Comparison of ENCODE assay signal across 8 mouse cellular contexts in genomic region chr9:21152715-21153114, GRCm38 (mm10). TPM values are rescaled to one million over a fixed set of nuclear protein-coding genes. Genes with fewer than 3 reads are reported as not detected.
DNase-seq lines count a peak whose midpoint lies in the region; ATAC-seq and TF ChIP-seq lines count a peak whose summit lies in the region.

No protein-coding gene starts in this region.

- peak overlapping the region; percentile 42 for H3K4me3 ChIP-seq in limb, embryonic 14.5 days (replicated peaks; ENCODE audit: low read length)
- H3K4me3 ChIP-seq in midbrain, embryonic 13.5 days (replicated peaks) = no peak overlapping the region
- H3K4me3 ChIP-seq in stomach, postnatal 0 days (ENCODE audit: low read depth, low read length) = peak overlapping the region; percentile 34; the same call in 1 of the 2 replicates

- H3K4me1 ChIP-seq in limb, embryonic 14.5 days (ENCODE audit: control insufficient read depth, insufficient read depth, low read length) = peaks cover 16% of the 10 kb centered on the region
- peaks cover 34% of the 10 kb centered on the region for H3K4me1 ChIP-seq in midbrain, embryonic 13.5 days (replicated peaks)
- H3K4me1 ChIP-seq in stomach, postnatal 0 days (replicated peaks; ENCODE audit: control insufficient read depth, insufficient read depth) = peaks cover 5% of the 10 kb centered on the region; the same call in 1 of the 2 replicates

- peak overlapping the region; percentile 35; the same call in 1 of the 2 replicates for H3K9ac ChIP-seq in limb, embryonic 14.5 days (ENCODE audit: low read depth, low read length, severe bottlenecking)
- H3K9ac ChIP-seq in midbrain, embryonic 13.5 days (replicated peaks) = no peak overlapping the region
- H3K9ac ChIP-seq in stomach, postnatal 0 days (ENCODE audit: low read length) = no peak overlapping the region; the same call in 1 of the 2 replicates

- no peak for TF ChIP-seq EP300 in stomach, postnatal 0 days (optimal IDR thresholded peaks at IDR 0.05)

- peak overlapping the region; percentile 84 for H3K4me2 ChIP-seq in limb, embryonic 14.5 days (replicated peaks; ENCODE audit: low read depth, low read length, severe bottlenecking)
- peak overlapping the region; percentile 42 for H3K4me2 ChIP-seq in midbrain, embryonic 13.5 days (replicated peaks)
- peak overlapping the region; percentile 75 for H3K4me2 ChIP-seq in stomach, postnatal 0 days (replicated peaks; ENCODE audit: low read depth)

- peak; percentile 90 for TF ChIP-seq CTCF in stomach, postnatal 0 days (IDR thresholded peaks at IDR 0.05; ENCODE audit: low read depth)

- 2% methylated on average over 11 of the region's 11 CpGs for WGBS in limb, embryonic 14.5 days
- WGBS in midbrain, embryonic 13.5 days = 3% methylated on average over 11 of the region's 11 CpGs
- WGBS in stomach, postnatal 0 days = under 1% methylated on average over 11 of the region's 11 CpGs

- no peaks in the 10 kb centered on the region for H3K27me3 ChIP-seq in limb, embryonic 14.5 days (ENCODE audit: control insufficient read depth, insufficient read depth, low read length)
- peaks cover 15% of the 10 kb centered on the region for H3K27me3 ChIP-seq in midbrain, embryonic 13.5 days
- H3K27me3 ChIP-seq in stomach, postnatal 0 days (ENCODE audit: control insufficient read depth, insufficient read depth, low read length) = no peaks in the 10 kb centered on the region

- ATAC-seq in frontal cortex, adult (ENCODE audit: low TSS enrichment) = peak; percentile 75
- peak; percentile 23; the same call in 1 of the 2 replicates for ATAC-seq in limb, embryonic 14.5 days (ENCODE audit: low FRiP score, low read depth)
- no peak for ATAC-seq in midbrain, embryonic 13.5 days
- ATAC-seq in stomach, postnatal 0 days (ENCODE audit: low FRiP score, low TSS enrichment) = no peak

- no peak overlapping the region for H3K27ac ChIP-seq in limb, embryonic 14.5 days (replicated peaks; ENCODE audit: low read depth, low read length)
- H3K27ac ChIP-seq in midbrain, embryonic 13.5 days = no peak overlapping the region
- H3K27ac ChIP-seq in stomach, postnatal 0 days (replicated peaks) = no peak overlapping the region

- no peaks in the 10 kb centered on the region for H3K36me3 ChIP-seq in limb, embryonic 14.5 days (ENCODE audit: control insufficient read depth, insufficient read depth, low read length)
- no peaks in the 10 kb centered on the region for H3K36me3 ChIP-seq in midbrain, embryonic 13.5 days
- no peaks in the 10 kb centered on the region for H3K36me3 ChIP-seq in stomach, postnatal 0 days (ENCODE audit: control insufficient read depth, insufficient read depth, low read length)

- H3K9me3 ChIP-seq in limb, embryonic 14.5 days (ENCODE audit: control insufficient read depth, low read length) = no peaks in the 10 kb centered on the region
- H3K9me3 ChIP-seq in midbrain, embryonic 13.5 days = no peaks in the 10 kb centered on the region
- H3K9me3 ChIP-seq in stomach, postnatal 0 days (ENCODE audit: control insufficient read depth, low read length) = no peaks in the 10 kb centered on the region

- no peak for TF ChIP-seq POLR2A in limb, embryonic 14.5 days (IDR thresholded peaks at IDR 0.05; ENCODE audit: borderline replicate concordance, extremely low read depth, insufficient read depth, insufficient read length)

- DNase-seq in CD4-positive helper T cell, adult 2 months (ENCODE audit: low read depth, low spot score) = peak; percentile 36
- DNase-seq in NIH3T3 (ENCODE audit: low read depth) = peak; percentile 73
- peak; percentile 46 for DNase-seq in kidney, adult 18-20 months
- DNase-seq in limb, embryonic 14.5 days (ENCODE audit: low spot score) = peak; percentile 53
- peak; percentile 34 for DNase-seq in stomach, postnatal 0 days (ENCODE audit: low spot score)
- DNase-seq in urinary bladder, postnatal 36 days (ENCODE audit: low spot score in 2 of 2) = no peak

RNA-seq across cellular contexts. Expression of gene Cdc37, which starts 2.9 kb away (rescaled TPM):
- 145 and 257 TPM in 2 replicates for polyA plus RNA-seq in limb, embryonic 14.5 days (2012; rRNA removed)
- polyA plus RNA-seq in limb, embryonic 14.5 days (2014; fragmentation: Nextera tagmentation; extraction: Ambion mirVana) = 292 and 299 TPM in 2 replicates
- 233 TPM in 2 replicates for polyA plus RNA-seq in midbrain, embryonic 13.5 days (2015; fragmentation: Nextera tagmentation; extraction: Ambion mirVana)
- 161 TPM in 2 replicates for polyA plus RNA-seq in stomach, postnatal 0 days (2015; fragmentation: Nextera tagmentation; extraction: Ambion mirVana)

RNA-seq across cellular contexts. Expression of gene Pde4a, which starts 12.8 kb away (rescaled TPM):
- polyA plus RNA-seq in limb, embryonic 14.5 days (2012; rRNA removed) = 5.7 and 7.1 TPM in 2 replicates
- polyA plus RNA-seq in limb, embryonic 14.5 days (2014; fragmentation: Nextera tagmentation; extraction: Ambion mirVana) = 4.4 and 5.7 TPM in 2 replicates
- 20.1 and 20.2 TPM in 2 replicates for polyA plus RNA-seq in midbrain, embryonic 13.5 days (2015; fragmentation: Nextera tagmentation; extraction: Ambion mirVana)
- 2.5 and 3.0 TPM in 2 replicates for polyA plus RNA-seq in stomach, postnatal 0 days (2015; fragmentation: Nextera tagmentation; extraction: Ambion mirVana)

RNA-seq across cellular contexts. Expression of gene Tyk2, which starts 21.7 kb away (rescaled TPM):
- polyA plus RNA-seq in limb, embryonic 14.5 days (2012; rRNA removed) = 20.9 and 25.8 TPM in 2 replicates
- polyA plus RNA-seq in limb, embryonic 14.5 days (2014; fragmentation: Nextera tagmentation; extraction: Ambion mirVana) = 10.6 and 11.4 TPM in 2 replicates
- 11.5 and 12.2 TPM in 2 replicates for polyA plus RNA-seq in midbrain, embryonic 13.5 days (2015; fragmentation: Nextera tagmentation; extraction: Ambion mirVana)
- 6.8 and 7.1 TPM in 2 replicates for polyA plus RNA-seq in stomach, postnatal 0 days (2015; fragmentation: Nextera tagmentation; extraction: Ambion mirVana)

Comparison
In these comparisons a context has a peak if more than half of its experiments do, and no peak if none do; other contexts are left out.
1. DNase-seq: peak in CD4-positive helper T cell, adult 2 months (single experiment), NIH3T3 (single experiment), kidney, adult 18-20 months (single experiment), limb, embryonic 14.5 days (single experiment) and stomach, postnatal 0 days (single experiment); none in urinary bladder, postnatal 36 days (0 of 2).
2. ATAC-seq: peak in frontal cortex, adult (single experiment) and limb, embryonic 14.5 days (single experiment); none in midbrain, embryonic 13.5 days (single experiment) and stomach, postnatal 0 days (single experiment).
3. Peak in every context shown above with its lines, with median percentiles within 50 percentile points of each other: H3K4me2 ChIP-seq.